Mouse (Mus musculus) spleen, adult 12 weeks (tissue): ENCODE measurements around the gene Cnst.
A peak's percentile ranks its signal among the peaks of the same experiment; 100 is the strongest.

Experiments
- DNase-seq: peaks from one replicate; pipeline ENCODE4 v3.0.0; 2022; ENCODE audit warnings: low spot score

The Cnst gene

DNA sequence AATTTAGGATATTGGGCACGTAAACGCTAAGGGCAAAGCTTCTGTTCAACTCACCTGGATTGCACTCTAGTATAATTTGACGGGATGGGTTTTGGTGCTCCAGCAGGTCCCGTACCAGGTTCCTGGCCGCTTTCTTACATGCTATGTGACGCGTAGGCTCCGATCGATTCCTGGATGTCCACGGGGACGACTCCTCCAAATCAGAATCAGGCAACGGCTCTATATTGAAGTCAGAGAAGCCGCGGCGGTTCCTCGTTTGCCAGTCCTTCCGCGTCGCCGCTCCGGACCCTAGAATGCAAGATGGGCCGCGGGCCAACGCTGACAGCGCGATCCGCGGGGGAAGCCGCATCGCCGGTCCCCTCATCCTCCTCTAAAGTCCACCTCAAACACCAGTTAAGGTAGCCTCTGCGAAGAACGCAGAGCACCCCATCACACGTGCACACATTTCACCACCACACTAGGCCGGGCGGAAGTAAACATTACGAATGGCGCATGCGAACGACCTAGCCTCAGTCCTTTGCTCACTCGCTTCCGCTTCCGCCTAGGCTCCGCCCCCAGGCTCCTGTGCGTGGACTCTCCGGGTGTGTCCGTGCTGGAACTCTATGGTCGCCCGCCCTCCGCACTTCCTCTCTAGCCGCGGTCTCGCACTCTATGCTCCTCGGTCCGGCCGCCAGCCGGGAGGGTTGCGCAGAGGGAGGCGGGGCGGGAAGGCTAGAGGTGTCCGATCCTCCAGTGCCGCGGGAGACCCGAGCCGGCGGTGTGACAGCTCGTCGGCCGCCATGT is at the start of gene Cnst, which contains the start of gene Tfb2m:
TSS of gene Cnst (plus strand) at position 603 of the 783 bp plus-strand sequence.
TSS of gene Tfb2m (minus strand) at position 500 of the 783 bp plus-strand sequence.
- DNase-seq = peak; percentile 98

DNA sequence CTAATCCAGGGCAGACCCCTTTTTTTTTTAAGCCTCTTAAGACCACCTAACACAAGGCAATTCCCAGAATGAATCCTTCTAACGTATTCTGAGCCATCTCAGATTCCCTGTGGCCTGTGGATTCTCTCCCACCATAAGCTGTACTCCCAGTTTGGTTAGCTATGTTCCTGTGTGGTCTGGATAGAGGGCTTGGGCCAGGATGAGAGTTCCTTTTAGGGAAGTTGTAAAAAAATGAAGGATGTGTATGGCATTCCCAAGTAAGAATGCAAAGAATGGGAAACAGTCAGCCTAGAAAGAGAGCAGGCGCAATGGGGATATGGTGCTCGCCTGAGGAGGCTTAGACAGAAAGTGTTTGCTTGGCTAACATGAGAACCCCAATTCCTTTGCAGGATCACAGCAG is 46.9 kb upstream of the Cnst start:
- DNase-seq = no peak

DNA sequence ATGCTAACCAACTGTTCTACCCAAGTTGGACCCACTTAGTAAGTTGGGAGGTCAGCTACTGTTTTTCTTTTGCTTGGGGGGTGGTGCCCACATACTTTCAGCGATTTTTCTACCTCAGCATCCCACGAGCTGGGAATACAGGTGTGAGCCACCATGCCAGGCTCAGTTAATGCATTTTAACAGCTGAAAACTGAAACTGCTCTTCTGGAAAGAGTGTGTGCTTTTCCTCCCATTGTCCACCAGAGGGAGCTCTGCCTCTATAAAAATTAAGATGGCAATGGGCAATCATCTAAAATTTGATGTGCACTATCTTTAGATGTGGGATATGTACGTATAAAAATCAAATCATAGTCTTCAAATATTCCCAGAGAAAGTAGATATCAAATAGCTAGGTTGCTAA is 43.6 kb upstream of the Cnst start:
- no peak for DNase-seq

DNA sequence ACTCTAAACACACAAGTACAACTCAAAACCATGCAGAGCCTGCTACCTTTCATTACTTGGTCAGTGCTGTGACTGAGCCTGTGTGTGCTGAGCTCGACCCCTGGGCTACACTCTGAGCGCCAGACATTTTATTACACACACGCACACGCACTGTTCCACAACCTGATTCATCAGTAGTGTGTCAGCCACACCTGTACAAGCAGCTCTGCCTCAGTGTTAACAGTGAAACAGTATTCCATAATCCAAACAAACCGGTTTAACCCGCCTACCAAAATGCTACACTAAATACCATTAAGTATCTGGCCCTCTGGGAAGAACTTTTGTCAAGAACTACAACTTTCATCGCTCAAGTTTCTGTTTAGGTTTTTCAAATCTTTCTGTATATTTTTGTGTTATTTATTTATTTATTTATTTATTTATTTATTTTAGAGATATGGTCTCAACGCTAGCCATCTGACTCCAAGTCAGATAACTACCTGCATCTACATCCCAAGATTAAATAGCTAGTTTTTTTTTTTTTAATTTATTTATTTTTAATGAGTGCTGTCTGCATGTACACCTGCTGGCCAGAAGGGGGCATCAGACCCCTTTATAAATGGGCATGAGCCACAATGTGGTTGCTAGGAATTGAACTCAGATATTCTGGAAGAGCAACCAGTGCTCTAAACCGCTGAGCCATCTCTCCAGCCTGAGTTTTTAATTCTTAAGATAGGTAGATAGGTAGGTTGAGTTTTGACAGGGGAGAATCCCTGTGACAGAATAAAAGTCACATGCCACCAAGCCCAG is 39.4 kb upstream of the Cnst start:
- DNase-seq = no peak

DNA sequence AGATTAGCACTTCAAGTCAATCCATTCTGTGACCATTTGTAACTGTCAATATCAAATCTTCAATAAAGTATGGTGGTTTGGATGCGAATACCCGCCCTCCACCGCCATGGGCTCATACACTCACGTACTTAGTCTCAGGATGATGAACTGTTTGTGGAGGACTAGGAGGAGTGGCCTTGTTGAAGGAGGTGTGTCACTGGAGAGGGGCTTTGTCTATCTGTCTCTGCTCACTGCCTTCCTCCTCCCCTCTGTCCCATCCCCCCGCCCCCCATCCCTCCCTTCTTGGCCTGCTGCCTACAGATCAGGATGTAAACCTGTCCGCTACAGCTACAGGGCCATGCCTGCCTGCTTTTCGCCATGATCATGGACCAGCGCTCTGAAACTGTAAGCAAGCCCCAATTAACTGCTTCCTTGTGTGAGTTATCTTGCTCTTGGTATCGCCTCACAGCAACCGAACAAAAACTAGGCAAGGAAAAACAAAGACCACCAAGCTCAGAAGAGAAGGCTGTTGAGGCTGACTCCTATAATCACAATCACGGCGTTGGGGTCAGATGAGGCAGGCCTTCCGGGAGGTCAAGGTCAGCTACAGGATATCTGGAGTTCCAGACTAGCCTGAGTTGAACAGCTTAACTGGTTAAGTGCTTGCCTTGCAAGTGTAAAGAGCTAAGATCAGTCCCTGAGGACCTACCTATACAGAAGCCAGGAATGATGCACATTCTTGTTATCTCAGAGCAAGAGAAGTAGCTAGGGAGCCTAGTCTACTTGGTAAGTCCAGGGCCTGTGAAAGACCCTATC is 35.4 kb upstream of the Cnst start:
- DNase-seq = no peak

DNA sequence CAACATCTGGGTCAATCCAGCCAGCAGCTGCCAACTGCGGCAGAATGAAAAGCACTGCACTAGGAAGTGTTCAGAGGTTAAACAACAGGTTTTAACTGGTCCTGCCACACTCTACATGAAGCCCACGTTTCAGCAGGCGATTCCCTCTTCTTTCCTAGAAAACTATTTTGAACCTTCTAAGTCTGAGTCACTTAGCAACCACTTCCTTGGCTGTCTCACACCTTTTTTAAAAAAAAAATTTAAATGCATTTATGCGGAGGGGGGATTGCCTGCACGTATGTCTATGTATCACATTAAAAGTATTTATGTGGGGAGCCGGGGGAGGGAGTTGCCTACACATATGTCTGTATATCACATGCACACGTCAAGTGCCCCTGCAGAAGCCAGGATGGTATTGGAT is 34.3 kb upstream of the Cnst start:
- no peak for DNase-seq

DNA sequence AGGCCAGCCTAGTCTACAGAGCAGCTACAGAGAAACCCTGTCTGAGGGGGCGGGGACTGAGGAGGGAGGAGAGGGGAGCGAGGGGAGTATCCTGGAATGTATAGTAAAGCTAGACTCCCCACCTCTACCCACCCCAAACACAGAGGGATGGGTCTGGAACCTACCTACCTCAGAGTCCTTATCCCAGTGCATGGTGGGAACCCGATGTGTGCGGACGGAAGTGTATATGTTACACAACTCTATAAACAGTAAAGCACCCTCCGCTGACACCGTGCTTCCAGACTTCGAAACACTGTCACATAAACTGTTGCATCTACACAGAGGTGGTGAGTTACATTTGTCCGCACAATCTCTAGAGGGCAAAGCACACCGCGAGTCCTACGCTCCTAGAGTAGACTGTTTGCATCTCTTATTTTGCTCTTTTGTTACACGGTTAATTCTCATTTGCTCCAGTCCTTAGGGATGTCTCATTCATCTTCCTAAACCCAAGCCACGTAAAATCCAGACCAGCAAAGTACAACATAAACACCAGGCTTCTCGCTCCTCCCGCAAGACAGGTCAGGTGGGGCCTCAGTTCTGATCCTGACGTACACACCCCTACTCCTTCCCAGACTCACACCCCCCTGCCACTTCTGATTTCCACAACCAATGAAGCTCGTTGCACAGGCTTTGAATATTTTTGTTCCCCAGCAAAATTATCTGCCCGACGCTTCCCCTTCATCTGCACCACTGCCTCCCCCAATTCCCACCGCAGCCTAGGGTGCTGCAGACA is 29.0 kb upstream of the Cnst start:
- DNase-seq = peak; percentile 7

DNA sequence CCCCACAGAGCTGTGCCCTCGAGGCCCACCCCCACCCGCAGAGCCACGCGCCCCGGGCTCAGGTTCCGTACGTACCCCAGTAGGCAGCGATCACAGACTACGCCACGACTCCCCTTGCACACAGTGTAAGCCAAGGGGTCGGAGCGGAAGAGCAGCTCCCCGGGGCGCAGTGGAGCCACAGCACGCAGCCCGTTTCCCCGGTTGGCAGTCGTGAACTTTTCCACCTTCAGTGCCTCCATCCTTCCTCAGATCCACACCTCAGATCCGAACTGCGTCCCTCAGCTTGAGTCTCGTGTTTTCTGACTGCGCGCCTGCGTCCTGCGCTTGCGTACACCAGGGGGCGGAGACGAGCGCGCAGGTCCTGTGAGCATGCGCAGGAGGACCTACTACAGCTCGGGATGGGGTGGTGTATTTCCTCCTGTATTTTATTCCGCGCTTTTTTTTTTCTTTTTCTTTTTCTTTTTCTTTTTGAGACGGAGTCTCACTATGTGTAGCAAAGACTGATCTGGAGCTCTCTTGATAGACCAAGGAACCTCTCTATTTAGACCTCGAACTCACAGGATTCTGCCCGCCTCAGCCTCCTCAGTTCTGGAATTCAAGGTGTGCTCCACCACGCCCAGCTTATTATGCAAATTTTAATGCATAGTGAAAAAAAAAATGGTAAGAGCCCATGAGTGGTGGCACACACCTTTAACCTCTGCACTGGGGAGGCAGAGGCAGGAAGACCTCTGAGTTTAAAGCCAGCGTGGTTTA is 28.3 kb upstream of the Cnst start, which contains the start of gene Smyd3:
TSS of gene Smyd3 (minus strand) at position 329 of the 753 bp plus-strand sequence.
- peak; percentile 78 for DNase-seq

DNA sequence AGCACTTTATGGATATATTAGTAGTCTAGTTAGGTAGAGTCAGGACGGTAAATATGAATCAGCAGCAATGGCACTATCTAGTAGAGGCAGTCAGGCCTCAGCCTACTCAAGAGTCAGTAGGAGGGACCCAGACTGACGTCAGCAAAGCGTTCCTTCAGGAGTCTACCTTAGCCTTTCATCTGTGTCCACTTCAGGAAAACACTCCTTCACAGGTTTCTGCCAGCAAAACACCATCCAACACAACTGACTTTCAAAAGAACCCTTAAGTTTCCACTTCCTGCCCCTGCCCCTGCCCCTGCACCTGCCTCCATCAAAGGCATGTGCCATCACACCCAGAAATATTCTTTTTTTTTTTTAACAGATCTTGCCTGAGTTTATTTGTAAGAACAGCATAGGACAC is 26.3 kb upstream of the Cnst start:
- DNase-seq = no peak

DNA sequence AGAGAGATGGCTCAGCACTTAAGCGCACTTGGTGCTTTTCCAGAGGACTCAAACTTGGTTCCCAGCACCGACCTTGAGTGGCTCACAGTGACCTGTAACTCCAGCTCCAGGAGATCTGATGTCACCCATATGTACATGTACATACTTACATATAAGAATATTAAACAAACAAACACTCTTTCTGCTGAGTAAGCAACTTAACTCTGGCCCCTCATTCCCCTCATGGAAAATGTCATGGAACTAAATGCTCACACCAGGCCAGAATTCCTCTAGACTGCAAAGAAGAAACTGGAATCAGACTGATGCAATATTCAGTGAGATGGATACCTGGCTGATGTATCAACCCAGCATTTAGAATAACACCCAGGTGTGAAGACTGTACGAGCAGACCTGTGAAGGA is 7.1 kb upstream of the Cnst start:
- DNase-seq = no peak

DNA sequence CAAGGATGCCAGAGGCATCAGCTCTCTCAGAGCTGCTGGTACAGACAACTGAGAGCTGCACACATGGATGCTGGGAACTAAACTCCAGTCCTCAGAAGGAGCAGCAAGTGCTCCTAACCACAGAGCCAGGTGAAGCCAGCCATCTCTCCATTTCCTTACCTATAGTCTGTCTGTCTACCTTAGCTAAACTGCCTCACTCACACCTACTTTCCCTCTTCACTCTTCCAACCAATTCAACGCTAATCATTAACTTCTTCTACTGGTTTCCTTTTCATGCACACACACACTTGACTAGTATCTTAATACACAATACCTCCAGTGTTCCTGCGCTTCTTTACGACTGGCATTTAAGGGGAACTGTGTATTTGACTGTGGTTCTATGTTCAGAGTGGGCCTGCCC is 6.3 kb upstream of the Cnst start:
- DNase-seq = no peak

DNA sequence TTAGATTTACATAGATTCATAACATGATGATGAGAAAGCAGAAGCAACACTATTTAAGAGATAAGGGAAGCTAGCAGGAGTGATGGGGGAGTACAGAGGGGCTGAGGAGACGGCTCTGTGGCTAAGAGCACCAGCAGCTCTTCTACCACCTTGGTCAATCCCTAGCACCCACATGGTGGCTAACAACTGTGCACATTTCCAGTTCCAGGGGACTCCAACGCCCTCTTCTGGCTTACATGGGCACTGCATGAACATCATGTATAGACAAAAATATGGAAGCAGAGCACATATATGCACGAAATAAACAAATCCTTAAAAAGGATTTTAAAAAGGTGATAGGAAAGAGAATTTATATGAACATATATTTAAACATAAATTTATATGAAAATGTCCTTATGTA is 4.7 kb upstream of the Cnst start:
- no peak for DNase-seq

DNA sequence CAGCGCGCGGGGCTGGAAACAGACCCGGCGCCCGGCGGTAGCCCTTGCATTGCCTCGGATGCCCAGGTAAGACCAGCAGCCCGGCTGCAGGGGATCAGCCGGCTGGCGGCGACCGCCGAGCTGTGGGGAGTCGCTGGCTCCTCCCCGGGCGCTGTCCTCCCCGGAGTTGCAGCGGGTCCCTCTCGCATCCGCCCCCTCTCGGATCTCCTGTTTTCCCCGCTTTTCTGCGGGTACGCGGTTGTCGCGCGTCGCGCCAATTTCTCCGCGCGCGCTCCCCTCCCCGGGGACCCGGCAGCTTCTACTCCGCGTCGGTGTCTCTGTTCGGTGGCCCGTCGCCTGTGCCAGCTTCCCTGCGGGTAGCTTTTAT is 364 bp downstream of the Cnst start:
- DNase-seq = no peak

DNA sequence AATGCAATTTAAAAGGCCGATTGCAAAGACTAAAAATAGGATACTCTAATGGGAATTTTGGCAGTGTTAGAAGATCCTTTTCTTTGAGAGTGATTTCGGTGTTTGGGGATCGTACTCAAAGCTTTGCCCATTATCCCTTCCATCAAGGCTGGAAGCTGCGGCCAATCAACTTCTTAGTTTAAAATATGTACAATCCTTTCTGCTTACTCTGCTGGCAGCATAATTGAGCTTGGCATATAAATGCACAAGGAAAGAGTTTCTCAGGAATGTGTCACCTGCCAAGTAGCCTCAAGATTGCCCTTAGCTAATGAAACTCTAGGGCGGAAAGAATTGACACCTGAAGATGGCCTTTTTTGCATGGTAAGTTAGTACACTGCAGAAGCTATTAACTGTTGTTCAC is 1.0 kb downstream of the Cnst start:
- DNase-seq = no peak

DNA sequence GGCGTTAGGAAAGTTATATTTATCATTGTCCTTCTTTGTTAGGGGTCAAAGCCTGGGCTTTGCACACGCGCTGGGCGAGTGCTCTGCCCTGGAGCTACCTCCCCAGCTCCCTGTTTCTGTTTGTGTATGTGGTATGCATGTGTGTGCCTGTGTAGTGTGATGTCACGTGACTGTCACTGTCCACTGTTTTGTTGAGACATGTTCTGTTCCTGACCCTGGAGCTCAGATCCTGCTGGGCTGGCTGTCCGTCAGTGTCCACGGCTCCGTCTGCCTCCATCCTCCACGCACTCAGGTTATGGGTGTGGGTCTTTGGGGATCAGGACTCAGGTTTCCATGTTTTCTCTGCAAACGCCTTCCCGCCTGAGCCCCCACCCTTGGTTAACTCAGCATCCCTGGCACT is 2.0 kb downstream of the Cnst start:
- DNase-seq = no peak

DNA sequence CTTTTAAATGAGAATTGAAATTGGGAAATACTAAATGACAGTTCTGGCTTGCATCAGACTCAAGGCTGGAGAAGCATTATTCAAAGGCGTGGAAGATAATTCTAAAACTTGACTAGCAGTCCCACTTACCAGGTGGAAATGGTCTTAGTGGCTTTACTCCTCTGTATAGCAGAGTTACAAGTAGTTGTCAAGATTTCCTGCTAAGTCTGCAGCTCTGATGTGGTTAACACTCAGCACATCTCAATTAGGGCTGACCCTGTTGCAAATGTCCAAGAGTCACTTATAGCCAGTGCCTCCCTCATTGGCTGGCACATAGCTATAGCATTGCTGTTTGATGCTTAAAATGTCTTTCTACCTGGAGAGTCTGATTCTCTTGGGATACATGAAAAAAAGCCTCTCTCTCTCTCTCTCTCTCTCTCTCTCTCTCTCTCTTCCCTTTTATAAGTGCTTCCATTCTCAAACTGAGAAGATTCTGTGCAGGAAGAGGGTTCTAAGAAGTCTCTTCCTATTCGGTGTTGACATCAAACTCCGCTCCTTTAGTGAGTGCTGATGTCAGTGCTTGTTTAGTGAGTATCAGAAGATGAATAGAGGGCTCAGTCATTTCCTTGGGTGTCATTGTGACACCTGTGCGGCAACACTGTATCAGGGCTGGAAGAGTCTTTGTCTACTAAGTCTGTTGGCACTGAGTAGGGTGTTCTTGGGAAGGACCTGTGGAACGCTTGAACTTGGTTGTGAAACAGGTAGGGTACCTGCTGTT is 3.0 kb downstream of the Cnst start:
- DNase-seq = no peak

DNA sequence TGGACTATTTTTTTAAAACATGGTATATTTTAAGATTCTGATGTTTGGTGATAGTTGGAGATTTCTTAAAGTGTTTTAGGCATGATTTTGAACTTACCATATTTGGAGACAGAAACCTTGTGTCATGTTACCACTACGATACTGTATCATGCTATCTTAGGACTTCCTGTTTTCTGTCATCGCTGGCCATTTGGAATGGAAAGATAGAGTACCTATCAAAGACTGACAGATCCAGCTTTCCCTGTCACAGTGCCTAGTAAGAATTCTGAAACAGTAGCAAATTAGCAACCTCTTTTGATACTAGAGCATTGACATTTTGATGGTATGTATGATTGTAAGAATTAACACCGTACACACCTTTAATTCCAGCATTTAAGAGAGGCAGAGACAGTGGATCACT is 5.2 kb downstream of the Cnst start:
- no peak for DNase-seq

DNA sequence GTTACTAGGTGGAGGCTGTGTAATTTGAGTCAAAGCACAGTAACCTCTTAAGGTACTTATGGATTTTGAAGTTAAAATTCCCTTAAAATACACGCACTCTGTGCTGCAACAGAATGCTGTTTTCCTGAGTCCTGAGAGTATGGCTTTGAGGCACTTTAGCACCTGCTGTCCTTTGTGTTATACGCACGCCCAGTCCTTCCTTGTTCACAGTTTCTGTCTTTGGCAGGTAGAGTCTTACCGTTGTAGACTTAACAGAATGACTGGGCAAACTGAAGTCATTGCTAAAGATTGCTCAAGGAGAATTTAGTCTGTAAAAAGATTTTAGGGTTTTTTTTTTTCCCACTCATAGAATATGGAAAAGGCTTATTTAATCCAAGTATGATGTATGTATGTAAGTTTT is 5.8 kb downstream of the Cnst start:
- no peak for DNase-seq

DNA sequence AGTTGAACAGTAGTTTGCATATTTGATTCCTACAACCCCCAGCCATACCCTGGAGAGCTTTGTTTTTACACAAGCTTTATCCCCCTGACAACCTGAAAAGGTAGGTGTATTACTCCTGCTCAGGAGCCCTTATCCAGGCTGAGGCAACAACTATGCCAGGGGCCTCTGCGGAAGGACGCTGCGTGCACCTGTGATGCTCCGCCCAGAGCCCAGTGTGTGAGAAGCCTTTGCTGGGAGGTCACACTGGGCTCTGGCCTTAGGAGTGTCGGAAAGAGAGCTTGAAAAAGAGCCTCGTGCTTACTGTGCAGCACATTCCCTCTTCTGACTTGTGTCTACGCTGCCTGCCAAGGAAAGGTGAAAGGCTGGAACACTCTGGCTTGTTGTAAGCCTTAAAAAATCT is 6.6 kb downstream of the Cnst start:
- no peak for DNase-seq

DNA sequence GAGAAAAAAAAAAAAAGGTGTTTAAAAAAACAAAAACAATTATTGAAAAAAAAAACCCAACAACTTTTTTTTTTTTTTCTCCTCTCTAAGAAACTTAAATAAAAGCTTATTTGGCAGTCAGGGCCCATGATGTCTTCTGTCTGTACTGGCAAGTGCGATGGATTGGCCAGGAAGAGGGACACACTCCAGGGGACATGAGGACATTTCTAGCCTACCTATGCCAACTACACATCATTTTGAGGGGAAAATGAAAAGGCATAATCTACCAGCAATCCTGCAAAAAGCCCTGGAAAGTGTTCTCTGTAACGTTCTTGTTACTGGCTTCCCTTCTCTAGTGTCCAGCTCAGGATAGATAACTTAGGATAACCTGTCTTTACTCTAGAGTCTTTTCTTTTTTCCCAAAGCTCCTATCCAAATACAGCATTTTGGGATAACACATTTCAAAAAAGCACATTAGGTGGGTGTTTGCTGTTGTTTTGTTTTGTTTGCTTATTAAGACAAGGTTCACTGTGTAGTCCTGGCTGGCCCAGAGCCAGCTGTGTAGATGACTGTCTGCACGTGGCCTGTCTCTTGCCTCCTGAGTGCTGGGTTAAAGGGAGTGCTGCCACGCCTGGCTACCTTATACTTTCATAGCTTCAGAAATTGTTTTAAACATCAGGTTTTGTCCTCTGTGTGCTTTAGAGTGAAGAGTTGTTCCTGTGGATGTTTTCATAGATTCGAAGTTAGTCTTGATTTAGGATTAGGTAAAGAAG is 7.2 kb downstream of the Cnst start:
- no peak for DNase-seq
